Mouse (Mus musculus): ENCODE measurements around the gene Stk10. TPM values are rescaled to one million over a fixed set of nuclear protein-coding genes. Genes with fewer than 3 reads are reported as not detected.
"Not testable (repeated sequence)": the region's sequence is repeated elsewhere in the genome, so short reads cannot be mapped to it uniquely, and the experiment has no call there.

The Stk10 gene
- polyA plus RNA-seq, 1 experiment from 2014 or later: 2.4 TPM

GRCm38 (mm10) chr11:32605907-32606306 lies 72.8 kb downstream of the Stk10 start:
- Histone ChIP-seq H3K36me3 (ENCODE audit: control insufficient read depth, insufficient read depth, low read length) (no peaks in the 10 kb centered on the region), H3K4me1 (ENCODE audit: control insufficient read depth, insufficient read depth, low read length) (no peaks in the 10 kb centered on the region), H3K9ac (ENCODE audit: low read length) (no peak overlapping the region), H3K27me3 (ENCODE audit: control insufficient read depth, insufficient read depth, low read length) (no peaks in the 10 kb centered on the region), H3K9me3 (ENCODE audit: control insufficient read depth, low read length) (no peaks in the 10 kb centered on the region), H3K27ac (ENCODE audit: low read depth, low read length) (no peak overlapping the region), H3K4me3 (ENCODE audit: low read depth, low read length) (no peak overlapping the region), H3K4me2 (ENCODE audit: low read depth) (no peak overlapping the region)
- ATAC-seq (ENCODE audit: insufficient read depth, low FRiP score, low TSS enrichment) (no peak), DNase-seq (ENCODE audit: low spot score) (no peak)
- 90% methylated on average over 3 of the region's 3 CpGs for WGBS

GRCm38 (mm10) chr11:32607319-32607718 lies 74.2 kb downstream of the Stk10 start:
- Histone ChIP-seq H3K4me1 (ENCODE audit: control insufficient read depth, insufficient read depth, low read length) (no peaks in the 10 kb centered on the region), H3K9me3 (ENCODE audit: control insufficient read depth, low read length) (no peaks in the 10 kb centered on the region), H3K4me3 (ENCODE audit: low read depth, low read length) (no peak overlapping the region), H3K27ac (ENCODE audit: low read depth, low read length) (no peak overlapping the region), H3K4me2 (ENCODE audit: low read depth) (no peak overlapping the region), H3K9ac (ENCODE audit: low read length) (no peak overlapping the region), H3K27me3 (ENCODE audit: control insufficient read depth, insufficient read depth, low read length) (no peaks in the 10 kb centered on the region), H3K36me3 (ENCODE audit: control insufficient read depth, insufficient read depth, low read length) (no peaks in the 10 kb centered on the region)
- DNase-seq (ENCODE audit: low spot score): no peak
- ATAC-seq (ENCODE audit: insufficient read depth, low FRiP score, low TSS enrichment): no peak

- no peaks in the 10 kb centered on the region for H3K4me1 ChIP-seq (ENCODE audit: control insufficient read depth, insufficient read depth, low read length)
- no peak overlapping the region for H3K27ac ChIP-seq (ENCODE audit: low read depth, low read length)
- no peaks in the 10 kb centered on the region for H3K27me3 ChIP-seq (ENCODE audit: control insufficient read depth, insufficient read depth, low read length)
- ATAC-seq (ENCODE audit: insufficient read depth, low FRiP score, low TSS enrichment): no peak
- H3K9ac ChIP-seq (ENCODE audit: low read length): no peak overlapping the region
- no peak overlapping the region for H3K4me3 ChIP-seq (ENCODE audit: low read depth, low read length)
- 90% methylated on average over 6 of the region's 6 CpGs for WGBS
- H3K4me2 ChIP-seq (ENCODE audit: low read depth): no peak overlapping the region
- no peaks in the 10 kb centered on the region for H3K9me3 ChIP-seq (ENCODE audit: control insufficient read depth, low read length)
- H3K36me3 ChIP-seq (ENCODE audit: control insufficient read depth, insufficient read depth, low read length): no peaks in the 10 kb centered on the region
- DNase-seq (ENCODE audit: low spot score): no peak
These were observed 77.5 kb downstream of the Stk10 start for GRCm38 (mm10) chr11:32610616-32611015.

- Histone ChIP-seq H3K4me1 (ENCODE audit: control insufficient read depth, insufficient read depth, low read length) (no peaks in the 10 kb centered on the region), H3K36me3 (ENCODE audit: control insufficient read depth, insufficient read depth, low read length) (no peaks in the 10 kb centered on the region), H3K9me3 (ENCODE audit: control insufficient read depth, low read length) (no peaks in the 10 kb centered on the region), H3K4me2 (ENCODE audit: low read depth) (no peak overlapping the region), H3K4me3 (ENCODE audit: low read depth, low read length) (no peak overlapping the region), H3K27ac (ENCODE audit: low read depth, low read length) (no peak overlapping the region), H3K9ac (ENCODE audit: low read length) (no peak overlapping the region), H3K27me3 (ENCODE audit: control insufficient read depth, insufficient read depth, low read length) (no peaks in the 10 kb centered on the region)
- no peak for ATAC-seq (ENCODE audit: insufficient read depth, low FRiP score, low TSS enrichment)
- DNase-seq (ENCODE audit: low spot score): no peak
- 80% methylated on average over 6 of the region's 6 CpGs for WGBS
These were observed 79.2 kb downstream of the Stk10 start for GRCm38 (mm10) chr11:32612304-32612703.

- H3K4me2 ChIP-seq (ENCODE audit: low read depth): no peak overlapping the region
- H3K27ac ChIP-seq (ENCODE audit: low read depth, low read length): no peak overlapping the region
- H3K36me3 ChIP-seq (ENCODE audit: control insufficient read depth, insufficient read depth, low read length): no peaks in the 10 kb centered on the region
- no peak overlapping the region for H3K4me3 ChIP-seq (ENCODE audit: low read depth, low read length)
- 96% methylated on average over 29 of the region's 29 CpGs for WGBS
- H3K9me3 ChIP-seq (ENCODE audit: control insufficient read depth, low read length): no peaks in the 10 kb centered on the region
- no peak for ATAC-seq (ENCODE audit: insufficient read depth, low FRiP score, low TSS enrichment)
- no peaks in the 10 kb centered on the region for H3K27me3 ChIP-seq (ENCODE audit: control insufficient read depth, insufficient read depth, low read length)
- H3K4me1 ChIP-seq (ENCODE audit: control insufficient read depth, insufficient read depth, low read length): peaks cover 2% of the 10 kb centered on the region; the same call in 1 of the 2 replicates
- no peak overlapping the region for H3K9ac ChIP-seq (ENCODE audit: low read length)
- no peak for DNase-seq (ENCODE audit: low spot score)
These were observed 81.4 kb downstream of the Stk10 start for GRCm38 (mm10) chr11:32614463-32614862.

GRCm38 (mm10) chr11:32615561-32615960 lies 82.5 kb downstream of the Stk10 start:
- DNase-seq (ENCODE audit: low spot score): no peak
- Histone ChIP-seq H3K9ac (ENCODE audit: low read length) (no peak overlapping the region), H3K4me1 (ENCODE audit: control insufficient read depth, insufficient read depth, low read length) (peaks cover 3% of the 10 kb centered on the region; the same call in 1 of the 2 replicates), H3K9me3 (ENCODE audit: control insufficient read depth, low read length) (no peaks in the 10 kb centered on the region), H3K27ac (ENCODE audit: low read depth, low read length) (no peak overlapping the region), H3K36me3 (ENCODE audit: control insufficient read depth, insufficient read depth, low read length) (no peaks in the 10 kb centered on the region), H3K4me2 (ENCODE audit: low read depth) (no peak overlapping the region), H3K4me3 (ENCODE audit: low read depth, low read length) (no peak overlapping the region), H3K27me3 (ENCODE audit: control insufficient read depth, insufficient read depth, low read length) (no peaks in the 10 kb centered on the region)
- WGBS: 17% methylated on average over 11 of the region's 11 CpGs
- no peak for ATAC-seq (ENCODE audit: insufficient read depth, low FRiP score, low TSS enrichment)

GRCm38 (mm10) chr11:32616091-32616490 lies 83.0 kb downstream of the Stk10 start:
- Histone ChIP-seq H3K4me3 (ENCODE audit: low read depth, low read length) (no peak overlapping the region), H3K4me2 (ENCODE audit: low read depth) (no peak overlapping the region)
- WGBS: 76% methylated on average over 6 of the region's 6 CpGs

GRCm38 (mm10) chr11:32618036-32618435 lies 84.9 kb downstream of the Stk10 start:
- Histone ChIP-seq H3K27ac (ENCODE audit: low read depth, low read length) (no peak overlapping the region), H3K36me3 (ENCODE audit: control insufficient read depth, insufficient read depth, low read length) (no peaks in the 10 kb centered on the region), H3K27me3 (ENCODE audit: control insufficient read depth, insufficient read depth, low read length) (no peaks in the 10 kb centered on the region), H3K4me2 (ENCODE audit: low read depth) (no peak overlapping the region), H3K4me3 (ENCODE audit: low read depth, low read length) (no peak overlapping the region), H3K9ac (ENCODE audit: low read length) (no peak overlapping the region), H3K4me1 (ENCODE audit: control insufficient read depth, insufficient read depth, low read length) (peaks cover 3% of the 10 kb centered on the region; the same call in 1 of the 2 replicates), H3K9me3 (ENCODE audit: control insufficient read depth, low read length) (no peaks in the 10 kb centered on the region)
- no peak for DNase-seq (ENCODE audit: low spot score)
- ATAC-seq (ENCODE audit: insufficient read depth, low FRiP score, low TSS enrichment): no peak
- 84% methylated on average over 1 of the region's 1 CpGs for WGBS

More at GRCm38 (mm10) chr11:32616091-32616490, 83.0 kb downstream of the Stk10 start:
- Histone ChIP-seq H3K4me1 (ENCODE audit: control insufficient read depth, insufficient read depth, low read length) (peaks cover 3% of the 10 kb centered on the region; the same call in 1 of the 2 replicates), H3K27me3 (ENCODE audit: control insufficient read depth, insufficient read depth, low read length) (no peaks in the 10 kb centered on the region), H3K27ac (ENCODE audit: low read depth, low read length) (no peak overlapping the region), H3K9me3 (ENCODE audit: control insufficient read depth, low read length) (no peaks in the 10 kb centered on the region), H3K9ac (ENCODE audit: low read length) (no peak overlapping the region), H3K36me3 (ENCODE audit: control insufficient read depth, insufficient read depth, low read length) (no peaks in the 10 kb centered on the region)
- ATAC-seq (ENCODE audit: insufficient read depth, low FRiP score, low TSS enrichment) (no peak), DNase-seq (ENCODE audit: low spot score) (no peak)

- H3K27ac ChIP-seq (ENCODE audit: low read depth, low read length); H3K27me3 ChIP-seq (ENCODE audit: control insufficient read depth, insufficient read depth, low read length); H3K4me2 ChIP-seq (ENCODE audit: low read depth); H3K36me3 ChIP-seq (ENCODE audit: control insufficient read depth, insufficient read depth, low read length); ATAC-seq (ENCODE audit: insufficient read depth, low FRiP score, low TSS enrichment); H3K4me1 ChIP-seq (ENCODE audit: control insufficient read depth, insufficient read depth, low read length); H3K4me3 ChIP-seq (ENCODE audit: low read depth, low read length); H3K9ac ChIP-seq (ENCODE audit: low read length); DNase-seq (ENCODE audit: low spot score); H3K9me3 ChIP-seq (ENCODE audit: control insufficient read depth, low read length): not testable (repeated sequence)
- WGBS: 76% methylated on average over 5 of the region's 5 CpGs
These were observed 85.5 kb downstream of the Stk10 start for GRCm38 (mm10) chr11:32618641-32619040.

Data from neural tube, embryonic 11.5 days (tissue).